ENCODE assay signal across 8 mouse cellular contexts in genomic region chr11:114675341-114675825, GRCm38 (mm10). TPM values are rescaled to one million over a fixed set of nuclear protein-coding genes. Genes with fewer than 3 reads are reported as not detected.
A peak's percentile ranks its signal among the peaks of the same experiment; 100 is the strongest.
DNase-seq lines count a peak whose midpoint lies in the region; ATAC-seq lines count a peak whose summit lies in the region.

Gene Ttyh2, plus strand, starts transcription at chr11:114675431.

- H3K36me3 ChIP-seq in embryonic facial prominence, embryonic 10.5 days (replicated peaks) = peaks cover 42% of the 10 kb centered on the region
- H3K36me3 ChIP-seq in limb, embryonic 13.5 days = peaks cover 40% of the 10 kb centered on the region
- peaks cover 37% of the 10 kb centered on the region for H3K36me3 ChIP-seq in midbrain, embryonic 14.5 days (ENCODE audit: control insufficient read depth, insufficient read depth, low read length)

- under 1% methylated on average over 40 of the region's 40 CpGs for WGBS in embryonic facial prominence, embryonic 10.5 days
- under 1% methylated on average over 40 of the region's 40 CpGs for WGBS in limb, embryonic 13.5 days
- under 1% methylated on average over 40 of the region's 40 CpGs for WGBS in midbrain, embryonic 14.5 days

- peak; percentile 88 for ATAC-seq in limb, embryonic 13.5 days (ENCODE audit: low FRiP score, low read depth)
- ATAC-seq in midbrain, embryonic 14.5 days (ENCODE audit: low FRiP score, low TSS enrichment) = peak; percentile 77

- peaks cover 62% of the 10 kb centered on the region for H3K4me1 ChIP-seq in embryonic facial prominence, embryonic 10.5 days
- peaks cover 46% of the 10 kb centered on the region for H3K4me1 ChIP-seq in limb, embryonic 13.5 days
- peaks cover 13% of the 10 kb centered on the region for H3K4me1 ChIP-seq in midbrain, embryonic 14.5 days (ENCODE audit: control insufficient read depth, insufficient read depth, low read length)

- H3K9me3 ChIP-seq in embryonic facial prominence, embryonic 10.5 days = no peaks in the 10 kb centered on the region
- H3K9me3 ChIP-seq in limb, embryonic 13.5 days = no peaks in the 10 kb centered on the region
- H3K9me3 ChIP-seq in midbrain, embryonic 14.5 days (ENCODE audit: control insufficient read depth, low read length) = no peaks in the 10 kb centered on the region

- DNase-seq in 3T3-L1 (ENCODE audit: low read depth, low spot score) = peak; percentile 94
- DNase-seq in adrenal gland, postnatal 14 days = peak; percentile 96
- DNase-seq in embryonic facial prominence, embryonic 10.5 days (ENCODE audit: low spot score) = peak; percentile 93
- DNase-seq in heart, adult 11 months = peak; percentile 98
- DNase-seq in kidney, adult 11 months = peak; percentile 81
- DNase-seq in midbrain, embryonic 14.5 days = peak; percentile 82
- DNase-seq in spleen, postnatal 10 days (ENCODE audit: low spot score in 2 of 2) = peak; percentile 39 to 78

- H3K9ac ChIP-seq in limb, embryonic 13.5 days = peak within 1 kb of the TSS; percentile 76
- H3K9ac ChIP-seq in midbrain, embryonic 14.5 days (replicated peaks; ENCODE audit: low read length) = peak within 1 kb of the TSS; percentile 61

- H3K4me3 ChIP-seq in embryonic facial prominence, embryonic 10.5 days = peak within 1 kb of the TSS; percentile 75
- H3K4me3 ChIP-seq in limb, embryonic 13.5 days = peak within 1 kb of the TSS; percentile 56
- peak within 1 kb of the TSS; percentile 45 for H3K4me3 ChIP-seq in midbrain, embryonic 14.5 days (replicated peaks; ENCODE audit: low read depth, low read length)

- H3K4me2 ChIP-seq in limb, embryonic 13.5 days (replicated peaks) = peak within 1 kb of the TSS; percentile 80
- H3K4me2 ChIP-seq in midbrain, embryonic 14.5 days (ENCODE audit: low read length) = peak within 1 kb of the TSS; percentile 77

- H3K27ac ChIP-seq in embryonic facial prominence, embryonic 10.5 days (replicated peaks) = peak within 1 kb of the TSS; percentile 77
- peak within 1 kb of the TSS; percentile 29; the same call in 1 of the 2 replicates for H3K27ac ChIP-seq in limb, embryonic 13.5 days
- H3K27ac ChIP-seq in midbrain, embryonic 14.5 days (replicated peaks; ENCODE audit: low read depth, low read length) = no peak within 1 kb of the TSS

- H3K27me3 ChIP-seq in embryonic facial prominence, embryonic 10.5 days (replicated peaks; ENCODE audit: low read depth, poor library complexity, severe bottlenecking) = peaks cover 17% of the 10 kb centered on the region
- 0 out of 2 replicates have a peak, but pooled peaks cover 5% of the 10 kb centered on the region for H3K27me3 ChIP-seq in limb, embryonic 13.5 days
- peaks cover 6% of the 10 kb centered on the region; the same call in 1 of the 2 replicates for H3K27me3 ChIP-seq in midbrain, embryonic 14.5 days (ENCODE audit: control insufficient read depth, insufficient read depth, low read length)

RNA-seq across cellular contexts. Expression of gene Ttyh2, which starts in this region (rescaled TPM):
- total RNA-seq in adrenal gland, postnatal 14 days (2021) = 61.7 and 64.7 TPM in 2 replicates
- polyA plus RNA-seq in embryonic facial prominence, embryonic 10.5 days (2016; fragmentation: Nextera tagmentation; extraction: Ambion mirVana) = 14.9 and 16.1 TPM in 2 replicates
- 20.0 and 21.2 TPM in 2 replicates for polyA plus RNA-seq in limb, embryonic 13.5 days (2015; fragmentation: Nextera tagmentation; extraction: Ambion mirVana)
- polyA plus RNA-seq in midbrain, embryonic 14.5 days (2014; fragmentation: Nextera tagmentation; extraction: Ambion mirVana) = 25.2 and 31.0 TPM in 2 replicates
